ENCODE assay signal across 7 mouse cellular contexts in the genomic region with DNA sequence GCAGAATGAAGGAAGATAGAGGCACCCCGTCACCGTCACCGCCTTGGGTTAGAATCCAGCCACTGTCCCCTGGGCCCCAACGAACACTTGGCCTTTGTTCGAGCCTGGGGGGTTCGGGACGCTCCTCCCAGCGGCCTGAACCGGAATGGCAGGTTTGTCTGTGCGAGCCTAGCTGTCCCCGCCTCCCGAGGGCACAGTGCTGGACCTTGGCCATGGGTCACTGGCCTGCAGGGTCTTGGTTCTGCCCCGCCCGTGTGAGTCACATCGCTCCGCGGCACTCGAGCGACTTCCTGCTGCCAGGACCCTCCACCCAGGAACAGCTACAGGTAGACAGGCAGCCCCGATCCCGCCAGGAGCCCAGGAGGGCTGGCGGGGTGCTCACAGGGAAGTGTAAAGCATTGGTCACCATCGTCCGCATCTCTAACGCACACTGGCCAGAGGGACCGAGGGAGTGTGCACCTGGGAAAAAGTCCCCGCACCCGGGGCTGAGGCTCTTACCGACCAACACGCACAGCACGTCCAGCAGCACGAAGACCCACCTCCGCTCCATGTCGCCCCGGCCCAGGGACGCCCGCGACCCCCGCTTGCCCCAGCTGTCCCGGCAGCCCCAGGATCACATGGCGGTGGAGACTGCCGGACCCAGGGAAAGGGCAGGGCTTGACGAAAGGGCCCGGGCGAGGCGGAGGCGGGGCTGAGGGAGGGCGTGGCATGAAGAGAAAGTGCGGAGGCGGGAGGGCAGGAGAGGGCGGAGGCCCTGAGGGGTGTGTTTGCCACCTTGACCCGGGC. TPM values are rescaled to one million over a fixed set of nuclear protein-coding genes. Genes with fewer than 3 reads are reported as not detected.
DNase-seq lines count a peak whose midpoint lies in the region; ATAC-seq lines count a peak whose summit lies in the region.

A gene (minus strand): TSS at position 671 of the 786 bp plus-strand sequence.

- peak within 1 kb of the TSS; percentile 64 for H3K4me3 ChIP-seq in intestine, embryonic 14.5 days (ENCODE audit: low read depth, low read length)
- peak within 1 kb of the TSS; percentile 68 for H3K4me3 ChIP-seq in limb, embryonic 10.5 days
- H3K4me3 ChIP-seq in midbrain, embryonic 10.5 days = peak within 1 kb of the TSS; percentile 70

- peak within 1 kb of the TSS; percentile 80 for H3K27ac ChIP-seq in intestine, embryonic 14.5 days (ENCODE audit: low read depth)
- H3K27ac ChIP-seq in limb, embryonic 10.5 days = peak within 1 kb of the TSS; percentile 85
- peak within 1 kb of the TSS; percentile 80 for H3K27ac ChIP-seq in midbrain, embryonic 10.5 days (replicated peaks)

- DNase-seq in adrenal gland, adult 2 months = peak; percentile 92
- peak; percentile 91 for DNase-seq in embryo, embryonic 10 days (ENCODE audit: low spot score)
- peak; percentile 42 to 66 for DNase-seq in gastrocnemius, postnatal 4 days (ENCODE audit: low spot score in 2 of 2)
- DNase-seq in intestine, embryonic 14.5 days (ENCODE audit: low spot score) = peak; percentile 89
- peak; percentile 87 for DNase-seq in limb, embryonic 10.5 days (ENCODE audit: low spot score)
- peak; percentile 84 for DNase-seq in midbrain, embryonic 10.5 days (ENCODE audit: low spot score)
- DNase-seq in right cerebral cortex, postnatal 4 days = peak; percentile 48

- ATAC-seq in intestine, embryonic 14.5 days (replicated peaks; ENCODE audit: low FRiP score, low TSS enrichment, low read depth) = peak; percentile 86

- no peaks in the 10 kb centered on the region for H3K9me3 ChIP-seq in intestine, embryonic 14.5 days (ENCODE audit: control insufficient read depth, low read length)
- H3K9me3 ChIP-seq in limb, embryonic 10.5 days (replicated peaks) = no peaks in the 10 kb centered on the region
- H3K9me3 ChIP-seq in midbrain, embryonic 10.5 days (replicated peaks) = no peaks in the 10 kb centered on the region

- H3K9ac ChIP-seq in intestine, embryonic 14.5 days (ENCODE audit: low read length) = peak within 1 kb of the TSS; percentile 63

- H3K36me3 ChIP-seq in intestine, embryonic 14.5 days (ENCODE audit: control insufficient read depth, insufficient read depth, low read length) = 0 out of 2 replicates have a peak, but pooled peaks cover 13% of the 10 kb centered on the region
- H3K36me3 ChIP-seq in limb, embryonic 10.5 days = peaks cover 21% of the 10 kb centered on the region
- H3K36me3 ChIP-seq in midbrain, embryonic 10.5 days = peaks cover 13% of the 10 kb centered on the region

- H3K4me1 ChIP-seq in intestine, embryonic 14.5 days (replicated peaks; ENCODE audit: control insufficient read depth, insufficient read depth, low read length) = peaks cover 7% of the 10 kb centered on the region; the same call in 1 of the 2 replicates
- peaks cover 28% of the 10 kb centered on the region for H3K4me1 ChIP-seq in limb, embryonic 10.5 days
- peaks cover 22% of the 10 kb centered on the region for H3K4me1 ChIP-seq in midbrain, embryonic 10.5 days

- peak within 1 kb of the TSS; percentile 97 for H3K4me2 ChIP-seq in intestine, embryonic 14.5 days (ENCODE audit: low read length)

- no peaks in the 10 kb centered on the region for H3K27me3 ChIP-seq in intestine, embryonic 14.5 days (replicated peaks; ENCODE audit: control insufficient read depth, insufficient read depth, low read length)
- H3K27me3 ChIP-seq in limb, embryonic 10.5 days (ENCODE audit: low read depth, poor library complexity, severe bottlenecking) = no peaks in the 10 kb centered on the region
- H3K27me3 ChIP-seq in midbrain, embryonic 10.5 days (ENCODE audit: low read depth, poor library complexity, severe bottlenecking) = peaks cover 25% of the 10 kb centered on the region

- WGBS in intestine, embryonic 14.5 days = under 1% methylated on average over 52 of the region's 52 CpGs
- WGBS in limb, embryonic 10.5 days = under 1% methylated on average over 52 of the region's 52 CpGs
- under 1% methylated on average over 52 of the region's 52 CpGs for WGBS in midbrain, embryonic 10.5 days

RNA-seq across cellular contexts. Expression of the gene that starts here (rescaled TPM):
- total RNA-seq in adrenal gland, adult 2 months (2021) = 10 to 100 TPM; 30.3 to 34.7 TPM
- 33.5 and 44.3 TPM in 2 replicates for polyA plus RNA-seq in adrenal gland, adult 2 months (2012; rRNA removed)
- 1 to 10 TPM; 4.5 to 4.6 TPM for total RNA-seq in gastrocnemius, postnatal 4 days (2021)
- polyA plus RNA-seq in intestine, embryonic 14.5 days (2014; fragmentation: Nextera tagmentation; extraction: Ambion mirVana) = 91.9 and 92.2 TPM in 2 replicates
- polyA plus RNA-seq in limb, embryonic 10.5 days (2016; fragmentation: Nextera tagmentation; extraction: Ambion mirVana) = 26.6 and 29.3 TPM in 2 replicates
- polyA plus RNA-seq in midbrain, embryonic 10.5 days (2016; fragmentation: Nextera tagmentation; extraction: Ambion mirVana) = 19.8 and 23.6 TPM in 2 replicates

Comparison
In these comparisons a context has a peak if more than half of its experiments do, and no peak if none do; other contexts are left out.
1. Peak in every context shown above with its lines: DNase-seq, ATAC-seq, H3K4me3 ChIP-seq and H3K27ac ChIP-seq.
2. RNA of the gene that starts here (total RNA-seq): 30.3 to 34.7 TPM in adrenal gland, adult 2 months; 4.5 to 4.6 TPM in gastrocnemius, postnatal 4 days; every median in the first group is over 4 times any median in the second.